Mouse (Mus musculus) C2C12 (cell line): ENCODE data around the gene Ralgds.

Experiments
- CTCF ChIP-seq: IDR thresholded peaks from one replicate; pipeline ENCODE4 v1.5.1; 2011; ENCODE audit not compliant: control insufficient read depth, insufficient read depth, insufficient read length
- MYOG ChIP-seq: IDR thresholded peaks from one replicate; pipeline ENCODE4 v1.6.1; 2011; ENCODE audit not compliant: control insufficient read depth, insufficient read length; ENCODE audit errors: extremely low read depth
- USF1 ChIP-seq: IDR thresholded peaks from one replicate; pipeline ENCODE4 v1.6.1; 2011; ENCODE audit warnings: low read depth, mild to moderate bottlenecking, control low read depth, moderate library complexity

- TF ChIP-seq MYOG (no peak), CTCF (no peak), USF1 (no peak)
Measured at GRCm38 (mm10) chr2:28588574-28588973, 75.6 kb downstream of the Ralgds start.
